Mouse (Mus musculus) forebrain, embryonic 15.5 days (tissue): ENCODE measurements around the gene Gm45783. TPM values are rescaled to one million over a fixed set of nuclear protein-coding genes. Genes with fewer than 3 reads are reported as not detected.
"Not testable (repeated sequence)": the region's sequence is repeated elsewhere in the genome, so short reads cannot be mapped to it uniquely, and the experiment has no call there.

Source experiments
- ATAC-seq: fragments of 200-750 bp; cut with Nextera tagmentation; replicated peaks from 2 replicates; pipeline ENCODE4 v1.8.0; 2017; ENCODE audit warnings: mild to moderate bottlenecking, moderate TSS enrichment, moderate library complexity
- H3K27ac ChIP-seq: fragments of 300-500 bp; sonication (generic); replicated peaks from 2 replicates; pipeline ENCODE4 v1.5.1; 2015; ENCODE audit warnings: mild to moderate bottlenecking, inconsistent platforms
- H3K27me3 ChIP-seq: fragments of 300-500 bp; sonication (generic); 2 replicates; pipeline ENCODE4 v1.6.1; 2015; ENCODE audit warnings: inconsistent platforms
- H3K36me3 ChIP-seq: fragments of 300-500 bp; sonication (generic); 2 replicates; pipeline ENCODE4 v1.6.1; 2015; ENCODE audit warnings: mild to moderate bottlenecking, inconsistent platforms
- H3K4me1 ChIP-seq: fragments of 300-500 bp; sonication (generic); 2 replicates; pipeline ENCODE4 v1.6.1; 2015; ENCODE audit warnings: inconsistent platforms
- H3K4me2 ChIP-seq: fragments of 300-500 bp; sonication (generic); replicated peaks from 2 replicates; pipeline ENCODE4 v1.6.1; 2015; ENCODE audit warnings: mild to moderate bottlenecking, inconsistent platforms
- H3K4me3 ChIP-seq: fragments of 300-500 bp; sonication (generic); 2 replicates; pipeline ENCODE4 v1.5.1; 2015; ENCODE audit warnings: mild to moderate bottlenecking, inconsistent platforms
- H3K9ac ChIP-seq: fragments of 300-500 bp; sonication (generic); replicated peaks from 2 replicates; pipeline ENCODE4 v1.6.1; 2015; ENCODE audit warnings: mild to moderate bottlenecking, inconsistent platforms
- H3K9me3 ChIP-seq: fragments of 300-500 bp; sonication (generic); 2 replicates; pipeline ENCODE4 v1.6.1; 2016; ENCODE audit warnings: inconsistent platforms
- WGBS: fragments of 180-500 bp; shearing (Covaris S2); methylation state at CpG from one replicate; pipeline ENCODE4 v1.1.7; 2015; ENCODE audit warnings: mixed read lengths; 5-methylcytosine and 5-hydroxymethylcytosine counted together
- microRNA-seq: library from miRNA; unstranded; fragments of <30 nt; microRNA quantifications from one replicate; pipeline ENCODE4, GENCODE M21; 2016
- polyA plus RNA-seq: library from polyadenylated mRNA; unstranded; fragments of >200 nt; fragmentation: Nextera tagmentation; extraction: Ambion mirVana; gene quantifications from 2 replicates; pipeline ENCODE4 v1.2.1, GENCODE M21; 2015

The Gm45783 gene
- not detected in 2 replicates for polyA plus RNA-seq

- WGBS: 57% methylated on average over 12 of the region's 12 CpGs
- ATAC-seq: not testable (repeated sequence)
Observed at GRCm38 (mm10) chr7:7374431-7374830, at the start of gene Gm45783. Gene Gm45783 (minus strand): TSS chr7:7374573.

GRCm38 (mm10) chr7:7399603-7400002 lies 25.2 kb upstream of the Gm45783 start, which contains the start of gene Vmn2r31:
Gene Vmn2r31 (minus strand): TSS chr7:7399703.
- H3K9ac ChIP-seq, H3K9me3 ChIP-seq, ATAC-seq, H3K27ac ChIP-seq, H3K4me3 ChIP-seq, H3K36me3 ChIP-seq, H3K4me1 ChIP-seq, H3K27me3 ChIP-seq, H3K4me2 ChIP-seq: not testable (repeated sequence)

More at GRCm38 (mm10) chr7:7374431-7374830, at the start of gene Gm45783:
- not testable (repeated sequence) for H3K9ac ChIP-seq, H3K36me3 ChIP-seq, H3K4me2 ChIP-seq, H3K4me1 ChIP-seq, H3K27me3 ChIP-seq, H3K27ac ChIP-seq, H3K4me3 ChIP-seq, H3K9me3 ChIP-seq

- H3K27ac ChIP-seq, ATAC-seq: not testable (repeated sequence)
- 50% methylated on average over 1 of the region's 1 CpGs for WGBS
Observed at GRCm38 (mm10) chr7:7337509-7337908, 36.9 kb downstream of the Gm45783 start, which contains the start of gene Vmn2r30. Gene Vmn2r30 (minus strand): TSS chr7:7337609.

GRCm38 (mm10) chr7:7295595-7295994 lies 78.8 kb downstream of the Gm45783 start:
- Histone ChIP-seq H3K9ac (no peak overlapping the region), H3K4me1 (peaks cover 6% of the 10 kb centered on the region), H3K27me3 (no peaks in the 10 kb centered on the region), H3K9me3 (no peaks in the 10 kb centered on the region), H3K4me3 (no peak overlapping the region), H3K4me2 (no peak overlapping the region), H3K36me3 (peaks cover 55% of the 10 kb centered on the region), H3K27ac (no peak overlapping the region)
- WGBS: 78% methylated on average over 16 of the region's 16 CpGs
- ATAC-seq: no peak

More at GRCm38 (mm10) chr7:7337509-7337908, 36.9 kb downstream of the Gm45783 start, which contains the start of gene Vmn2r30:
- H3K4me3 ChIP-seq, H3K4me2 ChIP-seq, H3K4me1 ChIP-seq, H3K9ac ChIP-seq, H3K36me3 ChIP-seq, H3K27me3 ChIP-seq, H3K9me3 ChIP-seq: not testable (repeated sequence)

Small RNA genes lying within 50 kb of the gene (microRNA-seq; reads per million reads assigned to microRNA genes)
- 2.4 reads per million, percentile 3 among the genes with 10 or more reads in this experiment for gene Mir5620

Other genes starting within 250 kb of the Gm45783 start
- 17.4 and 17.5 TPM in 2 replicates for gene Zfp773, start 237.8 kb downstream of the Gm45783 start, polyA plus RNA-seq
- gene Zfp418, start 203.2 kb downstream of the Gm45783 start, polyA plus RNA-seq: 3.6 and 4.1 TPM in 2 replicates
- gene Zfp772, start 164.6 kb downstream of the Gm45783 start, polyA plus RNA-seq: 8.9 and 9.1 TPM in 2 replicates
- gene Vmn2r29, start 127.2 kb downstream of the Gm45783 start, polyA plus RNA-seq: 0.61 and 1.5 TPM in 2 replicates
- gene Gm45844, start 96.3 kb downstream of the Gm45783 start, polyA plus RNA-seq: 7.0 and 8.3 TPM in 2 replicates
- 173 and 183 TPM in 2 replicates for gene Clcn4, start 73.7 kb downstream of the Gm45783 start, polyA plus RNA-seq
- not detected in 2 replicates for gene Vmn2r30, start 37.0 kb downstream of the Gm45783 start, polyA plus RNA-seq
- not detected in 2 replicates for gene Vmn2r31, start 25.1 kb upstream of the Gm45783 start, polyA plus RNA-seq
- gene Vmn2r32, start 105.4 kb upstream of the Gm45783 start, polyA plus RNA-seq: not detected in 2 replicates
- gene Vmn2r33, start 192.2 kb upstream of the Gm45783 start, polyA plus RNA-seq: not detected in 2 replicates